Mouse (Mus musculus): ENCODE measurements around the gene Crmp1.

DNA sequence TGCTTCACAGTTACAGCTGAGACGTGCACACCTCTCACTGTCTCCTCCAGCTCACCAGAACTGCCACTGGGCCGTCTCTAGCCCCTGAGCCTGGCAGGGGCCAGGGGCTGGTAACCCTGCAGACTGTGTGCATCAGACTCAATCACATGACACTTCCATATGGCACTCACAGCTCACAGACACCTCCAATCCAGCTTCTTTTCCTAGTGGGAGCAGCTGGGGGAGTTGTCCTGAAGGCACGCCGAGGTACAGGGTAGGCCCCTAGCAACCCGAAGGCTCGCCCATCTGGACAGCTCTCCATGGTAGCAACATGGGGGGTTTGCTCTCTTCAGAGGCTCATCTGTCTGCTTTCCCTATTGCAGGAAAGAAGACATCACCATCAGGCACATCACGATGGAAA lies 12.8 kb upstream of the Crmp1 start:
- TF ChIP-seq CTCF (IDR thresholded peaks at IDR 0.05; ENCODE audit: low read depth) (no peak), EP300 (IDR thresholded peaks at IDR 0.05; ENCODE audit: low read depth) (no peak)
